In genomic region chr2:153828704-153829103, GRCm38 (mm10) we compare ENCODE assay signal across 37 mouse cellular contexts. TPM values are rescaled to one million over a fixed set of nuclear protein-coding genes. Genes with fewer than 3 reads are reported as not detected.
"Had no signal": no experiment of that assay in that cellular context is flagged by ENCODE, and none has a peak within 500 bp of the region (broad histone marks: within the 10 kb centered on the region; RNA-seq: fewer than 3 reads in every experiment).

No protein-coding gene starts in this region.

- H3K27ac ChIP-seq: embryonic facial prominence, embryonic 10.5 days; embryonic facial prominence, embryonic 12.5 days; embryonic facial prominence, embryonic 13.5 days; embryonic facial prominence, embryonic 15.5 days; forebrain, embryonic 10.5 days; forebrain, embryonic 12.5 days; forebrain, embryonic 13.5 days; forebrain, embryonic 15.5 days; gastrocnemius, adult 2 months; heart, adult 2 months had no signal

- H3K9ac ChIP-seq: embryonic facial prominence, embryonic 12.5 days; embryonic facial prominence, embryonic 13.5 days; embryonic facial prominence, embryonic 15.5 days; forebrain, embryonic 12.5 days; forebrain, embryonic 13.5 days; forebrain, embryonic 15.5 days; forebrain, postnatal 0 days had no signal

- H3K4me3 ChIP-seq: embryonic facial prominence, embryonic 10.5 days; embryonic facial prominence, embryonic 12.5 days; embryonic facial prominence, embryonic 13.5 days; embryonic facial prominence, embryonic 15.5 days; erythroblast, embryonic 14.5 days; forebrain, embryonic 10.5 days; forebrain, embryonic 12.5 days; forebrain, embryonic 13.5 days; forebrain, embryonic 15.5 days; gastrocnemius, adult 2 months; heart, adult 2 months had no signal

- H3K27me3 ChIP-seq: embryonic facial prominence, embryonic 12.5 days; embryonic facial prominence, embryonic 13.5 days; embryonic facial prominence, embryonic 15.5 days; forebrain, embryonic 12.5 days; forebrain, embryonic 13.5 days; forebrain, embryonic 15.5 days had no signal

- H3K4me1 ChIP-seq: embryonic facial prominence, embryonic 10.5 days; embryonic facial prominence, embryonic 12.5 days; forebrain, embryonic 12.5 days had no signal

- H3K4me2 ChIP-seq: embryonic facial prominence, embryonic 12.5 days; embryonic facial prominence, embryonic 13.5 days; embryonic facial prominence, embryonic 15.5 days; forebrain, embryonic 12.5 days; forebrain, embryonic 13.5 days; forebrain, embryonic 15.5 days had no signal

- DNase-seq: cerebellum, adult 9-10 months; cerebellum, adult 9-11 months; cerebellum, postnatal 10 days; cerebellum, postnatal 14 days; cerebellum, postnatal 36 days; embryo, embryonic 11 days; forebrain, postnatal 0 days; gastrocnemius, adult 2 months; gastrocnemius, postnatal 10 days; gastrocnemius, postnatal 14 days; gastrocnemius, postnatal 25 days; gastrocnemius, postnatal 36 days; heart, adult 11 months; heart, adult 18-20 months; heart, adult 2 months had no signal

- H3K36me3 ChIP-seq: embryonic facial prominence, embryonic 10.5 days; embryonic facial prominence, embryonic 12.5 days; embryonic facial prominence, embryonic 13.5 days; embryonic facial prominence, embryonic 15.5 days; forebrain, embryonic 10.5 days; forebrain, embryonic 12.5 days; forebrain, embryonic 15.5 days had no signal

- H3K9me3 ChIP-seq: embryonic facial prominence, embryonic 10.5 days; embryonic facial prominence, embryonic 12.5 days; embryonic facial prominence, embryonic 13.5 days; embryonic facial prominence, embryonic 15.5 days; forebrain, embryonic 10.5 days; forebrain, embryonic 12.5 days; forebrain, embryonic 13.5 days; forebrain, embryonic 15.5 days had no signal

RNA-seq across cellular contexts. Expression of gene Sun5, which starts 42.2 kb away (rescaled TPM):
- total RNA-seq: common myeloid progenitor, adult 5-6 weeks; forebrain, postnatal 0 days; gastrocnemius, adult 18-20 months; gastrocnemius, adult 2 months; gastrocnemius, adult 8-10 months; gastrocnemius, postnatal 10 days; gastrocnemius, postnatal 14 days; gastrocnemius, postnatal 25 days; gastrocnemius, postnatal 36 days; gastrocnemius, postnatal 4 days; granulocyte monocyte progenitor cell, adult 5-6 weeks; heart, adult 18-20 months; heart, adult 2 months; heart, adult 8-10 months had no signal
- polyA plus RNA-seq: cortical plate, adult 2 months; embryonic facial prominence, embryonic 10.5 days; embryonic facial prominence, embryonic 11.5 days; embryonic facial prominence, embryonic 12.5 days; embryonic facial prominence, embryonic 13.5 days; embryonic facial prominence, embryonic 14.5 days; embryonic facial prominence, embryonic 15.5 days; erythroblast, embryonic 14.5 days; forebrain, embryonic 10.5 days; forebrain, embryonic 11.5 days; forebrain, embryonic 12.5 days; forebrain, embryonic 13.5 days; forebrain, embryonic 14.5 days; forebrain, embryonic 15.5 days; forebrain, embryonic 16.5 days; forebrain, postnatal 0 days; frontal cortex, adult 2 months; heart, adult 2 months had no signal

RNA-seq across cellular contexts. Expression of gene Bpifb2, which starts 46.1 kb away (rescaled TPM):
- total RNA-seq: common myeloid progenitor, adult 5-6 weeks; forebrain, postnatal 0 days; gastrocnemius, adult 18-20 months; gastrocnemius, adult 2 months; gastrocnemius, adult 8-10 months; gastrocnemius, postnatal 10 days; gastrocnemius, postnatal 14 days; gastrocnemius, postnatal 25 days; gastrocnemius, postnatal 36 days; gastrocnemius, postnatal 4 days; granulocyte monocyte progenitor cell, adult 5-6 weeks; heart, adult 18-20 months; heart, adult 2 months; heart, adult 8-10 months had no signal
- polyA plus RNA-seq: cortical plate, adult 2 months; embryonic facial prominence, embryonic 10.5 days; embryonic facial prominence, embryonic 11.5 days; embryonic facial prominence, embryonic 12.5 days; embryonic facial prominence, embryonic 13.5 days; embryonic facial prominence, embryonic 14.5 days; embryonic facial prominence, embryonic 15.5 days; erythroblast, embryonic 14.5 days; forebrain, embryonic 10.5 days; forebrain, embryonic 11.5 days; forebrain, embryonic 12.5 days; forebrain, embryonic 13.5 days; forebrain, embryonic 14.5 days; forebrain, embryonic 15.5 days; forebrain, embryonic 16.5 days; forebrain, postnatal 0 days; heart, adult 2 months had no signal

RNA-seq across cellular contexts. Expression of gene Efcab8, which starts 49.0 kb away (rescaled TPM):
- total RNA-seq: common myeloid progenitor, adult 5-6 weeks; gastrocnemius, adult 18-20 months; gastrocnemius, adult 2 months; gastrocnemius, postnatal 25 days; gastrocnemius, postnatal 36 days; granulocyte monocyte progenitor cell, adult 5-6 weeks; heart, adult 18-20 months; heart, adult 2 months; heart, adult 8-10 months had no signal
- polyA plus RNA-seq: embryonic facial prominence, embryonic 10.5 days; embryonic facial prominence, embryonic 11.5 days; embryonic facial prominence, embryonic 13.5 days; embryonic facial prominence, embryonic 15.5 days; forebrain, embryonic 10.5 days; forebrain, embryonic 11.5 days; forebrain, embryonic 12.5 days; forebrain, embryonic 14.5 days; forebrain, embryonic 15.5 days; forebrain, postnatal 0 days had no signal
